Mouse (Mus musculus) liver, embryonic 13.5 days (tissue): ENCODE results near the gene Pcsk7. TPM values are rescaled to one million over a fixed set of nuclear protein-coding genes. Genes with fewer than 3 reads are reported as not detected.

Experiments used
- ATAC-seq: fragments of 200-750 bp; cut with Nextera tagmentation; 2 replicates; pipeline ENCODE4 v1.8.0; 2017; ENCODE audit warnings: low read depth, mild to moderate bottlenecking, moderate number of reproducible peaks, moderate library complexity
- DNase-seq: peaks from one replicate; pipeline ENCODE4 v3.0.0; 2022
- H3K27ac ChIP-seq: fragments of 300-500 bp; sonication (generic); 2 replicates; pipeline ENCODE4 v1.5.1; 2015; ENCODE audit warnings: moderate library complexity, mild to moderate bottlenecking, inconsistent platforms
- H3K27me3 ChIP-seq: fragments of 300-500 bp; sonication (generic); 2 replicates; pipeline ENCODE4 v1.6.1; 2015; ENCODE audit warnings: mild to moderate bottlenecking, inconsistent platforms
- H3K36me3 ChIP-seq: fragments of 300-500 bp; sonication (generic); 2 replicates; pipeline ENCODE4 v1.6.1; 2015; ENCODE audit warnings: mild to moderate bottlenecking, inconsistent platforms
- H3K4me1 ChIP-seq: fragments of 300-500 bp; sonication (generic); replicated peaks from 2 replicates; pipeline ENCODE4 v1.6.1; 2015; ENCODE audit warnings: inconsistent platforms
- H3K4me2 ChIP-seq: fragments of 300-500 bp; sonication (generic); 2 replicates; pipeline ENCODE4 v1.6.1; 2015; ENCODE audit warnings: inconsistent platforms, mild to moderate bottlenecking, moderate library complexity
- H3K4me3 ChIP-seq: fragments of 300-500 bp; sonication (generic); replicated peaks from 2 replicates; pipeline ENCODE4 v1.5.1; 2015; ENCODE audit warnings: mild to moderate bottlenecking, inconsistent platforms
- H3K9ac ChIP-seq: fragments of 300-500 bp; sonication (generic); 2 replicates; pipeline ENCODE4 v1.6.1; 2015; ENCODE audit warnings: mild to moderate bottlenecking, inconsistent platforms
- H3K9me3 ChIP-seq: fragments of 300-500 bp; sonication (generic); replicated peaks from 2 replicates; pipeline ENCODE4 v1.6.1; 2016; ENCODE audit warnings: inconsistent platforms
- WGBS: fragments of 180-500 bp; shearing (Covaris S2); methylation state at CpG from one replicate; pipeline ENCODE4 v1.1.7; 2015; ENCODE audit not compliant: insufficient replicate concordance; 5-methylcytosine and 5-hydroxymethylcytosine counted together
- polyA plus RNA-seq: library from polyadenylated mRNA; unstranded; fragments of >200 nt; fragmentation: Nextera tagmentation; extraction: Ambion mirVana; gene quantifications from 2 replicates; pipeline ENCODE4 v1.2.1, GENCODE M21; 2015

Gene Pcsk7
- polyA plus RNA-seq, 1 experiment from 2014 or later = 7.4 TPM

GRCm38 (mm10) chr9:45952890-45953289 is 46.6 kb downstream of the Pcsk7 start:
- Histone ChIP-seq H3K27me3 (no peaks in the 10 kb centered on the region), H3K9me3 (no peaks in the 10 kb centered on the region), H3K36me3 (peaks cover 47% of the 10 kb centered on the region), H3K4me2 (peak overlapping the region; percentile 91), H3K4me3 (peak overlapping the region; percentile 88), H3K9ac (peak overlapping the region; percentile 97; the same call in 1 of the 2 replicates), H3K27ac (peak overlapping the region; percentile 4; the same call in 1 of the 2 replicates), H3K4me1 (peaks cover 28% of the 10 kb centered on the region)
- no peak for DNase-seq
- WGBS = 80% methylated on average over 7 of the region's 7 CpGs
- ATAC-seq = no peak

- peaks cover 29% of the 10 kb centered on the region for H3K4me1 ChIP-seq
- WGBS = 58% methylated on average over 13 of the region's 13 CpGs
- H3K4me2 ChIP-seq = peak overlapping the region; percentile 91
- H3K9ac ChIP-seq = peak overlapping the region; percentile 97
- peak overlapping the region; percentile 91 for H3K27ac ChIP-seq
- H3K9me3 ChIP-seq = no peaks in the 10 kb centered on the region
- H3K27me3 ChIP-seq = no peaks in the 10 kb centered on the region
- no peak for ATAC-seq
- H3K36me3 ChIP-seq = peaks cover 38% of the 10 kb centered on the region
- H3K4me3 ChIP-seq = peak overlapping the region; percentile 88
- no peak for DNase-seq
Measured at GRCm38 (mm10) chr9:45953511-45954293, 47.4 kb downstream of the Pcsk7 start.

GRCm38 (mm10) chr9:45954294-45955106 is 48.2 kb downstream of the Pcsk7 start:
- Histone ChIP-seq H3K9ac (peak overlapping the region; percentile 97), H3K4me1 (peaks cover 34% of the 10 kb centered on the region), H3K27ac (peak overlapping the region; percentile 91), H3K4me2 (peak overlapping the region; percentile 91), H3K27me3 (no peaks in the 10 kb centered on the region), H3K4me3 (peak overlapping the region; percentile 88), H3K9me3 (no peaks in the 10 kb centered on the region), H3K36me3 (peaks cover 30% of the 10 kb centered on the region)
- ATAC-seq (peak; percentile 72), DNase-seq (peak; percentile 52)
- WGBS = under 1% methylated on average over 63 of the region's 63 CpGs

- Histone ChIP-seq H3K9ac (peak within 1 kb of the TSS; percentile 97), H3K27me3 (no peaks in the 10 kb centered on the region), H3K9me3 (no peaks in the 10 kb centered on the region), H3K4me2 (peak within 1 kb of the TSS; percentile 91), H3K27ac (peak within 1 kb of the TSS; percentile 91), H3K4me1 (peaks cover 41% of the 10 kb centered on the region), H3K36me3 (peaks cover 27% of the 10 kb centered on the region), H3K4me3 (peak within 1 kb of the TSS; percentile 88)
- DNase-seq (peak; percentile 77), ATAC-seq (peak; percentile 93)
- 1% methylated on average over 48 of the region's 48 CpGs for WGBS
Measured at GRCm38 (mm10) chr9:45955107-45955963, 49.0 kb downstream of the Pcsk7 start, which contains the start of gene Sidt2. Sidt2 (minus strand) TSS chr9:45955258.

- 68% methylated on average over 7 of the region's 7 CpGs for WGBS
- Histone ChIP-seq H3K4me1 (peaks cover 38% of the 10 kb centered on the region), H3K27me3 (no peaks in the 10 kb centered on the region), H3K4me2 (no peak overlapping the region), H3K4me3 (no peak overlapping the region), H3K9ac (no peak overlapping the region), H3K27ac (no peak overlapping the region), H3K36me3 (peaks cover 31% of the 10 kb centered on the region), H3K9me3 (no peaks in the 10 kb centered on the region)
- ATAC-seq (no peak), DNase-seq (no peak)
Measured at GRCm38 (mm10) chr9:45958023-45958670, 51.9 kb downstream of the Pcsk7 start.

GRCm38 (mm10) chr9:45958851-45959250 is 52.6 kb downstream of the Pcsk7 start:
- H3K4me3 ChIP-seq = no peak overlapping the region
- H3K27ac ChIP-seq = no peak overlapping the region
- peaks cover 31% of the 10 kb centered on the region for H3K4me1 ChIP-seq
- no peak overlapping the region for H3K4me2 ChIP-seq
- ATAC-seq (no peak), DNase-seq (no peak)
- H3K27me3 ChIP-seq = no peaks in the 10 kb centered on the region
- 79% methylated on average over 4 of the region's 4 CpGs for WGBS
- peaks cover 38% of the 10 kb centered on the region for H3K36me3 ChIP-seq
- no peaks in the 10 kb centered on the region for H3K9me3 ChIP-seq
- H3K9ac ChIP-seq = no peak overlapping the region

GRCm38 (mm10) chr9:45959661-45960060 is 53.4 kb downstream of the Pcsk7 start:
- Histone ChIP-seq H3K9me3 (no peaks in the 10 kb centered on the region), H3K4me3 (no peak overlapping the region), H3K36me3 (peaks cover 46% of the 10 kb centered on the region), H3K4me2 (no peak overlapping the region), H3K27ac (0 out of 2 replicates have a peak overlapping the region, but pooled peaks have one; percentile 2), H3K4me1 (peaks cover 26% of the 10 kb centered on the region), H3K9ac (no peak overlapping the region), H3K27me3 (no peaks in the 10 kb centered on the region)
- 52% methylated on average over 7 of the region's 7 CpGs for WGBS
- ATAC-seq = no peak
- no peak for DNase-seq

- H3K4me3 ChIP-seq = no peak overlapping the region
- no peak for ATAC-seq
- WGBS = 74% methylated on average over 2 of the region's 2 CpGs
- no peak overlapping the region for H3K9ac ChIP-seq
- no peak for DNase-seq
- no peaks in the 10 kb centered on the region for H3K27me3 ChIP-seq
- H3K36me3 ChIP-seq = peaks cover 67% of the 10 kb centered on the region
- no peak overlapping the region for H3K4me2 ChIP-seq
- H3K4me1 ChIP-seq = peaks cover 13% of the 10 kb centered on the region
- H3K27ac ChIP-seq = no peak overlapping the region
- no peaks in the 10 kb centered on the region for H3K9me3 ChIP-seq
Measured at GRCm38 (mm10) chr9:45961855-45962254, 55.6 kb downstream of the Pcsk7 start.

GRCm38 (mm10) chr9:45963577-45963976 is 57.3 kb downstream of the Pcsk7 start:
- H3K4me3 ChIP-seq = no peak overlapping the region
- DNase-seq = no peak
- H3K4me1 ChIP-seq = peaks cover 13% of the 10 kb centered on the region
- no peak overlapping the region for H3K9ac ChIP-seq
- WGBS = 87% methylated on average over 6 of the region's 6 CpGs
- H3K27ac ChIP-seq = no peak overlapping the region
- H3K9me3 ChIP-seq = no peaks in the 10 kb centered on the region
- H3K4me2 ChIP-seq = no peak overlapping the region
- ATAC-seq = no peak
- H3K27me3 ChIP-seq = no peaks in the 10 kb centered on the region
- peaks cover 84% of the 10 kb centered on the region for H3K36me3 ChIP-seq

- ATAC-seq (no peak), DNase-seq (no peak)
- H3K4me1 ChIP-seq = peaks cover 42% of the 10 kb centered on the region
- peaks cover 71% of the 10 kb centered on the region for H3K36me3 ChIP-seq
- WGBS = 84% methylated on average over 2 of the region's 2 CpGs
- H3K27me3 ChIP-seq = no peaks in the 10 kb centered on the region
- H3K27ac ChIP-seq = no peak overlapping the region
- no peak overlapping the region for H3K9ac ChIP-seq
- no peaks in the 10 kb centered on the region for H3K9me3 ChIP-seq
- no peak overlapping the region for H3K4me3 ChIP-seq
- H3K4me2 ChIP-seq = no peak overlapping the region
Measured at GRCm38 (mm10) chr9:45976884-45977283, 70.6 kb downstream of the Pcsk7 start.
